Mouse (Mus musculus) testis, adult 2 months (tissue): Measurements from ENCODE around the gene Slc16a6. TPM values are rescaled to one million over a fixed set of nuclear protein-coding genes. Genes with fewer than 3 reads are reported as not detected.

ENCODE experiments used
- H3K27ac ChIP-seq: fragments of 200-500 bp; 2 replicates; pipeline ENCODE4 v1.5.1; 2012; ENCODE audit warnings: low read depth, low read length; ENCODE audit not compliant: control insufficient read depth, insufficient read depth
- H3K27me3 ChIP-seq: fragments of 200-500 bp; 2 replicates; pipeline ENCODE4 v1.6.1; 2012; ENCODE audit warnings: mild to moderate bottlenecking, low read length, moderate library complexity; ENCODE audit not compliant: control insufficient read depth, insufficient read depth
- H3K36me3 ChIP-seq: fragments of 200-500 bp; 2 replicates; pipeline ENCODE4 v1.6.1; 2012; ENCODE audit warnings: mild to moderate bottlenecking, low read length; ENCODE audit not compliant: control insufficient read depth, insufficient read depth
- H3K4me1 ChIP-seq: fragments of 200-500 bp; 2 replicates; pipeline ENCODE4 v1.6.1; 2012; ENCODE audit warnings: low read length; ENCODE audit not compliant: control insufficient read depth, insufficient read depth
- H3K4me3 ChIP-seq: fragments of 200-500 bp; 2 replicates; pipeline ENCODE4 v1.5.1; 2012; ENCODE audit warnings: low read depth, mild to moderate bottlenecking, low read length, moderate library complexity, mixed read lengths; ENCODE audit not compliant: control insufficient read depth
- CTCF ChIP-seq: fragments of 200-500 bp; IDR thresholded peaks from 2 replicates; pipeline ENCODE4 v1.5.1; 2012; ENCODE audit warnings: low read depth, mild to moderate bottlenecking, inconsistent platforms, low read length, moderate library complexity; ENCODE audit not compliant: control insufficient read depth, insufficient read depth, insufficient replicate concordance
- POLR2A ChIP-seq: fragments of 200-500 bp; IDR thresholded peaks from 2 replicates; pipeline ENCODE4 v1.6.1; 2012; ENCODE audit warnings: low read depth, mild to moderate bottlenecking, inconsistent platforms, low read length, moderate library complexity; ENCODE audit not compliant: control insufficient read depth
- polyA plus RNA-seq: library from polyadenylated mRNA; depleted of rRNA; stranded (reverse); fragments of >200 nt; gene quantifications from 2 replicates; pipeline ENCODE4 v1.2.3, GENCODE M21; 2012

Gene Slc16a6
- polyA plus RNA-seq, 1 experiment: 1.9 TPM

DNA sequence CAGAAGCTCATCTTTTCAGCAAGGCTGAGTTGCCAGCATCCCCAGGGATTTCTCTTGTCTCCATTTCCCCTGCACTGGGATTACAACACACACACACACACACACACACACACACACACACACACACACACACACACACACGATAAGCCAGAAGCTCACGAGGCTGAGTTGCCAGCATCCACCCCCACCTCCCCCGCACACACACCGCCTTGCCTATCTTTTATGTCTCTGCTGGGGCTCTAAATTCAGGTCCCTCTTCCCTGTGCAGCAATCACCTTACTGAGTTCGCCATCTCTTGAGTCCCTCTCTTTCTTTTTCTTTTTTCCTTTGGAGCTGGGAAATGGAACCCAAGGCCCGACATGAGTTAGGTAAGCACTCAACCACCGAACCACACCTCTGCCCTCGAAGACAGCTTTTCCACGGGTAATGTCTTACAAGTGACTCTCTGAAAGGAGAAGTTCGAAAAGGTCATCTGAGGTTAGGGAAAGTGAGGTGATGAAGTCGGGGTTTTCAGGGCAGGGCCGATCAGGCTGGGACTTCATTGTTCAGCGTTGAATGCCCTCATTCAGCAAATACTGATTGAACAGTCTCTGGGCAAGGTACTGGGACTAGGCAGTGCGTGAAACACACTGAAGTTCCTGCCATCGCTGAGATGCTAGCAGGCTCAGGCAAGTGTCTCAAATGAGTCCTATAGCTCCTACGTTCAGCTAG lies 6.3 kb upstream of the Slc16a6 start:
- TF ChIP-seq POLR2A (no peak), CTCF (no peak)
- Histone ChIP-seq H3K4me1 (no peaks in the 10 kb centered on the region), H3K27ac (no peak overlapping the region), H3K4me3 (no peak overlapping the region), H3K36me3 (no peaks in the 10 kb centered on the region), H3K27me3 (no peaks in the 10 kb centered on the region)

- Histone ChIP-seq H3K4me3 (no peak overlapping the region), H3K27me3 (no peaks in the 10 kb centered on the region), H3K36me3 (no peaks in the 10 kb centered on the region), H3K27ac (no peak overlapping the region), H3K4me1 (peaks cover 4% of the 10 kb centered on the region)
- TF ChIP-seq CTCF: no peak
- TF ChIP-seq POLR2A: no peak
Measured at GRCm38 (mm10) chr11:109477606-109478380, 4.4 kb upstream of the Slc16a6 start.

DNA sequence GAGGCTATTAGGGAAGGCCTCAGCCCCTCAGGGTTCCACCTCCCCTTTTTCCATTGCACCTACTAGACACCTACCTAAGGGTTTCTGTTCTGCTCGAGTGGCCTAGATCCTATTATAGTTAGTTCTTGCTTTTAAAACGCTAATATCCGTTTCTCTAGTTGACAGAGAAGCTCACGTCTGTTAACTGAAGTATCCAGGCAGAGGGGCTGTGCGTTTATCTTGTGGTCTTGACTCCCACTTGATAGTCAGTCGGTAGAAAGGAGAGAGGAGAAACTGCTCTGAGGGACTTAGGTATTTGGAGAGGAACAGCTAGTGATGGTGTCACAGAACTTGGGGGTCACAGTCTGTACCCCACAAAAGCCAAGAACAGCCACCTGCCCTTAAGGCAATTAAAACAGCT lies 3.3 kb upstream of the Slc16a6 start:
- H3K4me3 ChIP-seq: no peak overlapping the region
- H3K27me3 ChIP-seq: no peaks in the 10 kb centered on the region

GRCm38 (mm10) chr11:109476241-109476640 lies 2.8 kb upstream of the Slc16a6 start:
- TF ChIP-seq POLR2A (no peak), CTCF (no peak)

More for the DNA sequence above, 3.3 kb upstream of the Slc16a6 start:
- Histone ChIP-seq H3K36me3 (no peaks in the 10 kb centered on the region), H3K27ac (no peak overlapping the region), H3K4me1 (peaks cover 10% of the 10 kb centered on the region)
- TF ChIP-seq CTCF: no peak
- no peak for TF ChIP-seq POLR2A

DNA sequence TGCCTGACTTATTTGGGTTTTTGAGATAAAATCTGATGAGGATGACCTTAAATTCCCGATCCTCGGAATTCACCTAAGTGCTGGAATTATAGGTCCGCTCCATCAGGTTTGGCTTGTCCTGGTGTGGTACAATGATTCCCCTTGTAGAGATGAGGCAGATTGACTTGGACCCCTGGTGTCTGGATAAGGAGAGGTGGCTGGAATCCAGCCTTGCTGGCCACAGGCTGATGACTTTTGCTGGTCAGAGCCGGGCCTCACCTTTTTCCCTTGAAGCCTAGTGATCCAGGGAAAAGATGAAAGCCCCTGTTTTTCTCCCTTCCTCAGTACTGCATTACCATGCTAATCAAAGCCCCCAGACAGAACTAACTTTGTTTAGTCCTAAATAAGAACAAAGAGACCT lies 2.3 kb upstream of the Slc16a6 start:
- peaks cover 10% of the 10 kb centered on the region for H3K4me1 ChIP-seq
- no peaks in the 10 kb centered on the region for H3K27me3 ChIP-seq
- no peak overlapping the region for H3K4me3 ChIP-seq
- no peak overlapping the region for H3K27ac ChIP-seq
- TF ChIP-seq POLR2A: no peak
- TF ChIP-seq CTCF: no peak
- no peaks in the 10 kb centered on the region for H3K36me3 ChIP-seq

More at GRCm38 (mm10) chr11:109476241-109476640, 2.8 kb upstream of the Slc16a6 start:
- Histone ChIP-seq H3K4me1 (peaks cover 10% of the 10 kb centered on the region), H3K27ac (no peak overlapping the region), H3K4me3 (no peak overlapping the region), H3K27me3 (no peaks in the 10 kb centered on the region), H3K36me3 (no peaks in the 10 kb centered on the region)

DNA sequence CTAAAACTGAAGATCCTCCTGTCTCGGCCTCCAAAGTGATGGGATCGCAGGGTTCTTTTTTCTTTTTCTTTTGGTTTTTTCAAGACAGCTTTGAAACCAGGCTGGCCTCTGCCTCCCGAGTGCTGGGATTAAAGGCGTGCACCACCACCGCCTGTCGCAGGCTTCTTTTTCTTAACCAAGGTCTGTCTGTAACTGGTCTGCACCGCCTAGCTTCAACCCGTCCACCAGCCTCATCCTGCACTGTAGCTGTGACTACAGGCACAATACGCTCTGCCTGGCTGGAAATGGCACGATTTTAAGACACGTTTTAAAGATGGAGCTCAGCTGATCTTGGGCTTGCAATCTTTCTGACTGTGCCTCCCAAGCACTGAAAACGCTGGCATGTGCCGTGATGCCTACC lies 1.4 kb upstream of the Slc16a6 start:
- TF ChIP-seq POLR2A: no peak
- Histone ChIP-seq H3K36me3 (no peaks in the 10 kb centered on the region), H3K4me3 (no peak overlapping the region), H3K4me1 (peaks cover 10% of the 10 kb centered on the region), H3K27me3 (no peaks in the 10 kb centered on the region), H3K27ac (no peak overlapping the region)

- H3K27me3 ChIP-seq: no peaks in the 10 kb centered on the region
- TF ChIP-seq CTCF: no peak
- no peak for TF ChIP-seq POLR2A
- H3K4me1 ChIP-seq: peaks cover 10% of the 10 kb centered on the region
- H3K36me3 ChIP-seq: no peaks in the 10 kb centered on the region
- H3K27ac ChIP-seq: no peak overlapping the region
- peak overlapping the region; percentile 91 for H3K4me3 ChIP-seq
Measured at GRCm38 (mm10) chr11:109474086-109474742, 816 bp upstream of the Slc16a6 start.
